Mouse (Mus musculus): ENCODE data around the gene Atrn. TPM values are rescaled to one million over a fixed set of nuclear protein-coding genes. Genes with fewer than 3 reads are reported as not detected.

Atrn gene
- polyA plus RNA-seq, 1 experiment from 2014 or later, result 3.7 TPM

DNA sequence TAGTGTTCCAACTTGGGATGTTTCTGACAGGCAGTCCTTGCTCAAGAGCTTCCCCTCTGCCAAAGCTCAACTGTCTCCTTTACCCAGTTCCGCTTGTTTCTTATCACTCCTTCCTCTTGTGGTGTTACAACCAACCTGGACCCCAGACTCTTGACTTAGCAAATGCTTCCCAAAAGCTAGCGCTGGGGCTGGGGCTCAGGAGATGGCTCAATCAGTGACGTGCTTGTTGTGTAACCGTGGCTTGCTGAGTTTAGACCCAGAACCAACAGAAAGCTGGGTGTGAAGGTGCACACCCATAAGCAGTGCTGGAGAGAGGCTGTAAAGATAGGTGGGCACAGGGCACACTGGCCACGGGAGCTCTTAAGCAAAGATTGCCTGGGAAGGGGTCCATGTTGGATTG lies 23.7 kb downstream of the Atrn start:
- Histone ChIP-seq H3K4me2 (replicated peaks; ENCODE audit: low read depth) (no peak overlapping the region), H3K27ac (replicated peaks) (0 out of 2 replicates have a peak overlapping the region, but pooled peaks have one; percentile 9), H3K4me1 (replicated peaks; ENCODE audit: control insufficient read depth, insufficient read depth) (no peaks in the 10 kb centered on the region), H3K9ac (ENCODE audit: low read length) (no peak overlapping the region), H3K27me3 (ENCODE audit: control insufficient read depth, insufficient read depth, low read length) (no peaks in the 10 kb centered on the region), H3K36me3 (ENCODE audit: control insufficient read depth, insufficient read depth, low read length) (no peaks in the 10 kb centered on the region), H3K4me3 (ENCODE audit: low read depth, low read length) (no peak overlapping the region), H3K9me3 (ENCODE audit: control insufficient read depth, low read length) (no peaks in the 10 kb centered on the region)
- TF ChIP-seq CTCF (IDR thresholded peaks at IDR 0.05; ENCODE audit: low read depth) (no peak), EP300 (optimal IDR thresholded peaks at IDR 0.05) (no peak)
- DNase-seq (ENCODE audit: low spot score) (no peak), ATAC-seq (ENCODE audit: low FRiP score, low TSS enrichment) (no peak; the same call in 1 of the 2 replicates)
- 72% methylated on average over 5 of the region's 5 CpGs for WGBS

DNA sequence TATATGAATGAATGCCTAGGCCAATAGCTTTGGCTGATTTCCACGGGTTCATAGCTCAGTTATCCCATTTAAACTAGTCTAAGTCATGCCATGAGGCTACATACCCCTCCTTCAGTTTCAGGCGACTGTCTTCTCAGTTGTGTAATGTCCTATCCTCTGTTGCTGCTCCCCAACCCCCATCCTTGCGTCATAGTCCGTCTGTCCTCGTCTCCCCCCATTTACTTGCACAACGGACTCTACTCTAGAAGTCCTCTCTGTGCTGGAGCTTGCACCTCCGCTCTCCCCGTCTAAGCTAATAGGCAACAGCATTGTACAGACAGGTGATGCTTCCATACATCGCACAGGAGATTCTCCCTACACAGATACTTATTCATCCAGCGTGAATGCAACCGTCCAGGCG lies 26.6 kb downstream of the Atrn start:
- 86% methylated on average over 12 of the region's 12 CpGs for WGBS
- ATAC-seq (ENCODE audit: low FRiP score, low TSS enrichment), result no peak
- no peak overlapping the region for H3K4me3 ChIP-seq (ENCODE audit: low read depth, low read length)

DNA sequence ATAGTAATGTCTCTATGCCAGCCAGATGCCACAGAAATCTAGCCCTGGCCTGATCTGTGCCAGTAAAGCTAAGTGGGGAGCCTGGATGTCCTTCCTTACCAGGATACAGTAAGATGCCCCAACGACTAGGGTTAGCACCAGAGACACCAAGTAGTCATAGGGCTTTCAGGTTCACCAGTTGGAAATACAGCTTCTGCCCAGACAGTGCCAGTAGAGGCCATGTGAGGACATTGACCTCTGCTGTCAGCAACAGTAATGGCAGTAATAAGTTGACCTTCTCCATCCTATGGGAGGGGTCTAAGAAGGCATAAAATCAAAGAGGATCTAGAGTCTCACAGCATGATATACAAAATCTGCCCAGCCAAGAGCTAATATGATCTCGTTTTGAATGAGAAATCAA lies 43.5 kb downstream of the Atrn start:
- WGBS, result 75% methylated on average over 2 of the region's 2 CpGs

More for the DNA sequence above, 26.6 kb downstream of the Atrn start:
- H3K4me1 ChIP-seq (replicated peaks; ENCODE audit: control insufficient read depth, insufficient read depth), result no peaks in the 10 kb centered on the region
- H3K27ac ChIP-seq (replicated peaks), result no peak overlapping the region
- H3K9me3 ChIP-seq (ENCODE audit: control insufficient read depth, low read length), result no peaks in the 10 kb centered on the region
- no peaks in the 10 kb centered on the region for H3K27me3 ChIP-seq (ENCODE audit: control insufficient read depth, insufficient read depth, low read length)
- H3K36me3 ChIP-seq (ENCODE audit: control insufficient read depth, insufficient read depth, low read length), result no peaks in the 10 kb centered on the region
- H3K4me2 ChIP-seq (replicated peaks; ENCODE audit: low read depth), result no peak overlapping the region
- DNase-seq (ENCODE audit: low spot score), result no peak
- H3K9ac ChIP-seq (ENCODE audit: low read length), result no peak overlapping the region
- TF ChIP-seq CTCF (IDR thresholded peaks at IDR 0.05; ENCODE audit: low read depth) (no peak), EP300 (optimal IDR thresholded peaks at IDR 0.05) (no peak)

DNA sequence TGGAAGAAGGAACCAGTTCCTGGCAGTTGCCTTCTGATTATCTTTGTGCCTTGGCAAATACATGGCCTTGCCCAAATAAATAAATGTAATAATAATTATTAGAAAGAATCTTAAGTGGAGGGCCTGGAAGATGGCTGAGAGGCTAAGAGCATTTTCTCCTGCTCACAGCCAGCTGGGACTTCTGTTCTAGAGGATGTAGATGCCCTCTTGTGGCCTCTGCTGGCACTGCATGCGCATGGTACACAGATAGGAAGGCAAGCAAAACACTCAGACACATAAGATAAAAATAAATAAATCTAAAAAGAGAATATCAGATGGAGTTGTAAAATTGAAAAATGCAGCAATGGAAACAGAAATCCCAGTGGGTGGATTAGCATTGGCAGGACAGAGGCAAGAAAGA lies 44.3 kb downstream of the Atrn start:
- H3K27ac ChIP-seq (replicated peaks), result no peak overlapping the region
- no peak overlapping the region for H3K4me2 ChIP-seq (replicated peaks; ENCODE audit: low read depth)
- peaks cover 3% of the 10 kb centered on the region; the same call in 1 of the 2 replicates for H3K36me3 ChIP-seq (ENCODE audit: control insufficient read depth, insufficient read depth, low read length)
- WGBS, result 4% methylated on average over 1 of the region's 1 CpGs
- TF ChIP-seq CTCF (IDR thresholded peaks at IDR 0.05; ENCODE audit: low read depth) (peak; percentile 90), EP300 (optimal IDR thresholded peaks at IDR 0.05) (no peak)
- no peak overlapping the region for H3K9ac ChIP-seq (ENCODE audit: low read length)
- DNase-seq (ENCODE audit: low spot score), result peak; percentile 84
- ATAC-seq (ENCODE audit: low FRiP score, low TSS enrichment), result peak; percentile 71; the same call in 1 of the 2 replicates
- no peaks in the 10 kb centered on the region for H3K4me1 ChIP-seq (replicated peaks; ENCODE audit: control insufficient read depth, insufficient read depth)
- no peak overlapping the region for H3K4me3 ChIP-seq (ENCODE audit: low read depth, low read length)
- H3K9me3 ChIP-seq (ENCODE audit: control insufficient read depth, low read length), result no peaks in the 10 kb centered on the region
- H3K27me3 ChIP-seq (ENCODE audit: control insufficient read depth, insufficient read depth, low read length), result no peaks in the 10 kb centered on the region

More for the DNA sequence above, 43.5 kb downstream of the Atrn start:
- no peaks in the 10 kb centered on the region for H3K9me3 ChIP-seq (ENCODE audit: control insufficient read depth, low read length)
- peaks cover 3% of the 10 kb centered on the region; the same call in 1 of the 2 replicates for H3K36me3 ChIP-seq (ENCODE audit: control insufficient read depth, insufficient read depth, low read length)
- H3K27me3 ChIP-seq (ENCODE audit: control insufficient read depth, insufficient read depth, low read length), result no peaks in the 10 kb centered on the region
- no peak for DNase-seq (ENCODE audit: low spot score)
- ATAC-seq (ENCODE audit: low FRiP score, low TSS enrichment), result no peak
- H3K4me2 ChIP-seq (replicated peaks; ENCODE audit: low read depth), result no peak overlapping the region
- no peaks in the 10 kb centered on the region for H3K4me1 ChIP-seq (replicated peaks; ENCODE audit: control insufficient read depth, insufficient read depth)
- H3K27ac ChIP-seq (replicated peaks), result no peak overlapping the region
- H3K9ac ChIP-seq (ENCODE audit: low read length), result no peak overlapping the region
- TF ChIP-seq CTCF (IDR thresholded peaks at IDR 0.05; ENCODE audit: low read depth), result no peak
- TF ChIP-seq EP300 (optimal IDR thresholded peaks at IDR 0.05), result no peak
- H3K4me3 ChIP-seq (ENCODE audit: low read depth, low read length), result no peak overlapping the region

DNA sequence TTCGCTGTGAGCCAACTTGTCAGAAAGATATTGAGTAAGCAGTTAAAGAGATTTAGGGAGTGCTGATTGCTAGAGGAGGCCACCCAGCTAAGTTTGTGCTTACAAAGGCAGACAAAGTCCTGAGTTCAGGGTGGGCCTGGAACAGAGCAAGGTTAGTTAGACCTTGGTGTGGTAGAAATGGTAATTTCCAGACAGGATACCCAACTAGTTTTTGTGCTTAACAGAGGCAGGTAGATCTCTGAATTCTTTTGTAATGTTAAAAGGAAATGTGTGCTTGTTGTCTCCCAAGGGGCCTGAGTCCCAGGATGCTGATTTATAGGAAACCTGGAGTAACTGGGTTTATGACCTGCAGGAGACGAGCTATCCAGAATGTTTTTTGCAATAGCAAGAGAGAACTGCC lies 52.6 kb downstream of the Atrn start:
- Histone ChIP-seq H3K36me3 (ENCODE audit: control insufficient read depth, insufficient read depth, low read length) (peaks cover 2% of the 10 kb centered on the region; the same call in 1 of the 2 replicates), H3K4me2 (replicated peaks; ENCODE audit: low read depth) (no peak overlapping the region), H3K4me3 (ENCODE audit: low read depth, low read length) (no peak overlapping the region), H3K9ac (ENCODE audit: low read length) (no peak overlapping the region), H3K27me3 (ENCODE audit: control insufficient read depth, insufficient read depth, low read length) (no peaks in the 10 kb centered on the region), H3K4me1 (replicated peaks; ENCODE audit: control insufficient read depth, insufficient read depth) (no peaks in the 10 kb centered on the region), H3K9me3 (ENCODE audit: control insufficient read depth, low read length) (no peaks in the 10 kb centered on the region), H3K27ac (replicated peaks) (no peak overlapping the region)
- TF ChIP-seq CTCF (IDR thresholded peaks at IDR 0.05; ENCODE audit: low read depth) (no peak), EP300 (optimal IDR thresholded peaks at IDR 0.05) (no peak)
- DNase-seq (ENCODE audit: low spot score) (no peak), ATAC-seq (ENCODE audit: low FRiP score, low TSS enrichment) (no peak)
- WGBS, result 70% methylated on average over 2 of the region's 2 CpGs

DNA sequence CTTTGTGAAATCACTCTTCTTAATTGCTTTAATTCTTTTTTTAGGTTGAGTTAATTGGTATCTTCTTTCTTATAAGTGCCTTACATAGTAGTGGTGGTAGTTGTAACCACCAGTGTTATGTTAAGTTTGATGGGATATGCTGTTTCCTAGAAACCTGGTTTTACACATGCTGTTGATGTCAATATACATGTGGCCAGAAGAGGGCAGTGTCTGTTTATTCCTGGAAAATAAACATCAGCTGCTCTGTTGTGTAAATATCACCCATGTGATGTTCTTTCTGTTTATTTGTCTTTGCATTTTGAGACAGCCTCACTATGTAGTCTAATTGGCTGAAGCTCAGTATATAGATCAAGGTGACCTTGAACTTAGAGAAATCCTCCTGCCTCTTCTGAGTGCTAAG lies 55.6 kb downstream of the Atrn start:
- ATAC-seq (ENCODE audit: low FRiP score, low TSS enrichment), result no peak

More for the DNA sequence above, 55.6 kb downstream of the Atrn start:
- no peaks in the 10 kb centered on the region for H3K27me3 ChIP-seq (ENCODE audit: control insufficient read depth, insufficient read depth, low read length)
- H3K9me3 ChIP-seq (ENCODE audit: control insufficient read depth, low read length), result no peaks in the 10 kb centered on the region
- no peaks in the 10 kb centered on the region for H3K4me1 ChIP-seq (replicated peaks; ENCODE audit: control insufficient read depth, insufficient read depth)
- DNase-seq (ENCODE audit: low spot score), result peak; percentile 19
- peaks cover 4% of the 10 kb centered on the region; the same call in 1 of the 2 replicates for H3K36me3 ChIP-seq (ENCODE audit: control insufficient read depth, insufficient read depth, low read length)
- H3K4me2 ChIP-seq (replicated peaks; ENCODE audit: low read depth), result no peak overlapping the region
- H3K27ac ChIP-seq (replicated peaks), result no peak overlapping the region
- H3K9ac ChIP-seq (ENCODE audit: low read length), result no peak overlapping the region
- TF ChIP-seq EP300 (optimal IDR thresholded peaks at IDR 0.05) (no peak), CTCF (IDR thresholded peaks at IDR 0.05; ENCODE audit: low read depth) (peak; percentile 76)
- H3K4me3 ChIP-seq (ENCODE audit: low read depth, low read length), result no peak overlapping the region
